Mouse (Mus musculus): Measurements from ENCODE around the gene Fam49a. TPM values are rescaled to one million over a fixed set of nuclear protein-coding genes. Genes with fewer than 3 reads are reported as not detected.

Gene Fam49a
- polyA plus RNA-seq, 1 experiment from 2014 or later, result 21.3 TPM

GRCm38 (mm10) chr12:12428886-12429285 is 166.9 kb downstream of the Fam49a start:
- no peak overlapping the region for H3K27ac ChIP-seq
- H3K9ac ChIP-seq, result no peak overlapping the region
- no peaks in the 10 kb centered on the region for H3K4me1 ChIP-seq
- 86% methylated on average over 7 of the region's 7 CpGs for WGBS
- H3K4me3 ChIP-seq, result no peak overlapping the region
- no peak overlapping the region for H3K4me2 ChIP-seq (replicated peaks)
- no peaks in the 10 kb centered on the region for H3K9me3 ChIP-seq (replicated peaks)
- no peak for ATAC-seq (ENCODE audit: low FRiP score)
- H3K27me3 ChIP-seq, result no peaks in the 10 kb centered on the region
- no peaks in the 10 kb centered on the region for H3K36me3 ChIP-seq
